Mouse (Mus musculus): ENCODE results near the gene Ankrd42.

- TF ChIP-seq POLR2A (IDR thresholded peaks at IDR 0.05; ENCODE audit: borderline replicate concordance, extremely low read depth, low read depth, low read length) (peak; percentile 49; the same call in 1 of the 2 replicates), CTCF (IDR thresholded peaks at IDR 0.05; ENCODE audit: insufficient read depth, low read length) (no peak)
Measured at GRCm38 (mm10) chr7:92637021-92637625, at the start of gene Ankrd42.

Measured in lung, adult 2 months (tissue).